Mouse (Mus musculus): ENCODE data around the gene Mboat2.

- TF ChIP-seq GATA1 (IDR thresholded peaks at IDR 0.05; ENCODE audit: low read length) (no peak), TAL1 (IDR thresholded peaks at IDR 0.05; ENCODE audit: low read length) (no peak)
Observed at GRCm38 (mm10) chr12:24925684-24926083, 95.0 kb downstream of the Mboat2 start.
